Mouse (Mus musculus): ENCODE data around the gene Icam2.

GRCm38 (mm10) chr11:106332458-106332857 lies 55.4 kb downstream of the Icam2 start:
- TF ChIP-seq GATA1 (IDR thresholded peaks at IDR 0.05; ENCODE audit: low read length) (no peak), TAL1 (IDR thresholded peaks at IDR 0.05; ENCODE audit: low read length) (no peak)
